Mouse (Mus musculus) midbrain, embryonic 12.5 days (tissue): ENCODE data around the gene Asna1. TPM values are rescaled to one million over a fixed set of nuclear protein-coding genes. Genes with fewer than 3 reads are reported as not detected.

Experiments used
- ATAC-seq: fragments of 200-750 bp; cut with Nextera tagmentation; 2 replicates; pipeline ENCODE4 v1.8.0; 2017; ENCODE audit warnings: low read depth, moderate TSS enrichment, moderate library complexity; ENCODE audit not compliant: low FRiP score
- H3K27ac ChIP-seq: fragments of 300-500 bp; sonication (generic); replicated peaks from 2 replicates; pipeline ENCODE4 v1.5.1; 2016; ENCODE audit warnings: mild to moderate bottlenecking
- H3K27me3 ChIP-seq: fragments of 300-500 bp; sonication (generic); 2 replicates; pipeline ENCODE4 v1.6.1; 2016; ENCODE audit warnings: mild to moderate bottlenecking
- H3K36me3 ChIP-seq: fragments of 300-500 bp; sonication (generic); 2 replicates; pipeline ENCODE4 v1.6.1; 2016
- H3K4me1 ChIP-seq: fragments of 300-500 bp; sonication (generic); 2 replicates; pipeline ENCODE4 v1.6.1; 2016
- H3K4me2 ChIP-seq: fragments of 300-500 bp; sonication (generic); replicated peaks from 2 replicates; pipeline ENCODE4 v1.6.1; 2016; ENCODE audit warnings: mild to moderate bottlenecking, moderate library complexity
- H3K4me3 ChIP-seq: fragments of 300-500 bp; sonication (generic); 2 replicates; pipeline ENCODE4 v1.5.1; 2016; ENCODE audit warnings: mild to moderate bottlenecking
- H3K9ac ChIP-seq: fragments of 300-500 bp; sonication (generic); replicated peaks from 2 replicates; pipeline ENCODE4 v1.6.1; 2016; ENCODE audit warnings: mild to moderate bottlenecking, moderate library complexity
- H3K9me3 ChIP-seq: fragments of 300-500 bp; sonication (generic); 2 replicates; pipeline ENCODE4 v1.6.1; 2016; ENCODE audit warnings: mild to moderate bottlenecking
- WGBS: fragments of 180-500 bp; shearing (Covaris S2); methylation state at CpG from one replicate; pipeline ENCODE4 v1.1.7; 2016; 5-methylcytosine and 5-hydroxymethylcytosine counted together
- polyA plus RNA-seq: library from polyadenylated mRNA; unstranded; fragments of >200 nt; fragmentation: Nextera tagmentation; extraction: Ambion mirVana; gene quantifications from 2 replicates; pipeline ENCODE4 v1.2.1, GENCODE M21; 2016

Asna1 gene
- 137 and 146 TPM in 2 replicates for polyA plus RNA-seq

DNA sequence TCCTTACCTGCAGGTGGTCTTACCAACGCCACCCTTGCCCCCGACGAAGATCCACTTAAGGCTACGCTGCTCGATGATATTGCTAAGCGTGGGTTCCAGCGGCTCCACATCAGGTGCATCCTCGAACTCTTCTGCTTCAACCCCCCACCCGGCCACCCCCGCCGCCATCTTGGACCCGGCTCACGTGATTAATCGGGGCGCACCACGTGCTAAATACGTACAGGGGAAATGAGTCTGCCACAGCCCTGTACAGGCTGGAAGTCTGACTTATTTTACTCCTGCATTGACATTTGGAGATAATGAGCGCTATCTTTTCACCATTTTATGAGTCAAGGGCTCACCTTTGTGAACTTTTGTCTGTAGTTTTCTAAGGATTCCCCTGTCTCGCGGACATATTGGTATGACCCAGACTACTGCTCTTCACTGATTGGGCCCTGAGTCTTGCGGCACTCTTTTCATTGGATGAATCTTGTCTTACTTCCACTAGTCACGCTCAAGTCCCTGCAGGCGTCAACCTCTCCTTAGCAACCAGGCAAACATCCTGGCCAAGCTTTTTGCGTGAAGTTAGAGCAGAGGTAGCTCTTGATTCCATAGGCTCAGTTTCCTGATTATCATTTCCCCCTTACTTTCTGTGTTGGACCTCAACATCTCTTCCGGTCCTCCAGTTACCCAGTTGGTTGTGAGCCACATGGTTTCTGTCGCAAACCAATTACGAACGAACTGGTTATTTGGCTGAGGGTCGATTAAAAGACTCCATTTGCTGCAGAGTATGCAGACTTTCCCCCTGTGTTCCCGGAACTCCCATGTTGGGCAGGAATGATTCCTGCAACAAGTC, at the start of gene Asna1:
Asna1 (minus strand) TSS at position 184 of the 835 bp plus-strand sequence.
- Histone ChIP-seq H3K4me1 (peaks cover 40% of the 10 kb centered on the region), H3K9ac (peak within 1 kb of the TSS; percentile 76), H3K27ac (peak within 1 kb of the TSS; percentile 77), H3K9me3 (no peaks in the 10 kb centered on the region), H3K27me3 (no peaks in the 10 kb centered on the region), H3K4me2 (peak within 1 kb of the TSS; percentile 99), H3K4me3 (peak within 1 kb of the TSS; percentile 78), H3K36me3 (peaks cover 50% of the 10 kb centered on the region)
- peak; percentile 85 for ATAC-seq
- 7% methylated on average over 30 of the region's 30 CpGs for WGBS

DNA sequence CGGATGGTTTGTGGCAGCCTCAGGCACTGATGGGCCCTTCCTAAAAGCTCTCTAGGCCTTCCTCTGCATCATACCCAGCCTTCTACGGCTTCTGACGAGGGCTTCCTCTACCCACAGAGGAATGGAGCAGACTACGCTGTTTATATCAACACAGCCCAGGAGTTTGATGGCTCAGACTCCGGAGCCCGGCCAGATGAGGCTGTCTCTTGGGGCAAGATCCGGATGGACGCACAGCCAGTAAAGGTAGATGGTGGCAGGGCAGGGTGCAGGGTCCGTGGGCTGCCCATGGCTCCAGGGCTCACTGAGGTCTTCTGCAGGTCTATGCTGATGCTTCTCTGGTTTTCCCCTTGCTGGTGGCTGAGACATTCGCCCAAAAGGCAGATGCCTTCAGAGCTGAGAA, 49.5 kb upstream of the Asna1 start:
- peaks cover 22% of the 10 kb centered on the region for H3K4me1 ChIP-seq
- no peaks in the 10 kb centered on the region for H3K27me3 ChIP-seq
- no peak overlapping the region for H3K4me3 ChIP-seq
- H3K36me3 ChIP-seq: peaks cover 54% of the 10 kb centered on the region
- no peak overlapping the region for H3K4me2 ChIP-seq
- H3K9ac ChIP-seq: no peak overlapping the region
- H3K9me3 ChIP-seq: no peaks in the 10 kb centered on the region
- H3K27ac ChIP-seq: no peak overlapping the region
- WGBS: 90% methylated on average over 10 of the region's 10 CpGs
- ATAC-seq: no peak

DNA sequence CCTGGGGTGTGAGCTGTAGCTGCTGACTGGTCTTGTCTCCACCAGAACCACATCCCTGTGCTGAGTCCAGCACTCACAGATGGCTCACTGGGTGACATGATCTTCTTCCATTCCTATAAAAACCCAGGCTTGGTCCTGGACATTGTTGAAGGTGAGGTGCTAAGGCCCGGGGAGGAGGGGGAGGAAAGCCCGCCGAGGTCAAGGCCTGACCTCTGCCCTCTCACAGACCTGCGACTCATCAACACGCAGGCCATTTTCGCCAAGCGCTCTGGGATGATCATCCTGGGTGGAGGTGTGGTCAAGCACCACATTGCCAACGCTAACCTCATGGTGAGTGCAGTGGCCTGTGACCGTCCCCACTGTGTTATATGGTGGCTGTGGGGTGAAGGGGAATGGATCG, 49.1 kb upstream of the Asna1 start:
- H3K4me1 ChIP-seq: peaks cover 18% of the 10 kb centered on the region
- no peak overlapping the region for H3K4me2 ChIP-seq
- no peak for ATAC-seq
- 87% methylated on average over 10 of the region's 10 CpGs for WGBS
- no peak overlapping the region for H3K9ac ChIP-seq
- no peaks in the 10 kb centered on the region for H3K27me3 ChIP-seq
- H3K9me3 ChIP-seq: no peaks in the 10 kb centered on the region
- H3K4me3 ChIP-seq: no peak overlapping the region
- H3K27ac ChIP-seq: no peak overlapping the region
- H3K36me3 ChIP-seq: peaks cover 54% of the 10 kb centered on the region

DNA sequence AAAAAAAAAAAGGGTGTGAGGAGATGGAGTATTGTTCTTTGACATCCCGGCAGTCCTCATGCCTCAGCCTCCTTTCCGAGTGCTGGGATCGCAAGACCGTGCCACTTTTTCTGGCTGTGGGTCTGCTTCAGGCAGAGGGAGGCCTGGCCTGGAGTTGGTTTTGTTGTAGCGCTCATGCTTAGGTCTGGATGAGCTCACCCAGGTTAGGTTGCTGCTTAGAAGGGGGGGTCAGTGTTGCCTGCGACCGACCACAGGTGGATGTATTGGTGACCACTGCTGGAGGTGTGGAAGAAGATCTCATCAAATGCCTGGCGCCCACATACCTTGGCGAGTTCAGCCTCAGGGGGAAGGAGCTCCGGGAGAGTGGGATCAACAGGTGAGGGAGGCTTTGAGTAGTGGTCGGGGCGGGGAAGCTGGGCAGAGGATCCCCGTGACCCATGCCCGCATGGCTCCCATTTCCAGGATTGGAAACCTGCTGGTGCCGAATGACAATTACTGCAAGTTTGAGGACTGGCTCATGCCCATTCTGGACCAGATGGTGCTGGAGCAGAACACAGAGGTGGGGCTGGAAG, 48.0 kb upstream of the Asna1 start:
- Histone ChIP-seq H3K4me2 (peak overlapping the region; percentile 78; the same call in 1 of the 2 replicates), H3K9me3 (no peaks in the 10 kb centered on the region), H3K27ac (no peak overlapping the region), H3K9ac (no peak overlapping the region), H3K4me1 (peaks cover 18% of the 10 kb centered on the region), H3K36me3 (peaks cover 46% of the 10 kb centered on the region), H3K27me3 (no peaks in the 10 kb centered on the region), H3K4me3 (peak overlapping the region; percentile 7; the same call in 1 of the 2 replicates)
- WGBS: 94% methylated on average over 15 of the region's 15 CpGs
- ATAC-seq: no peak

DNA sequence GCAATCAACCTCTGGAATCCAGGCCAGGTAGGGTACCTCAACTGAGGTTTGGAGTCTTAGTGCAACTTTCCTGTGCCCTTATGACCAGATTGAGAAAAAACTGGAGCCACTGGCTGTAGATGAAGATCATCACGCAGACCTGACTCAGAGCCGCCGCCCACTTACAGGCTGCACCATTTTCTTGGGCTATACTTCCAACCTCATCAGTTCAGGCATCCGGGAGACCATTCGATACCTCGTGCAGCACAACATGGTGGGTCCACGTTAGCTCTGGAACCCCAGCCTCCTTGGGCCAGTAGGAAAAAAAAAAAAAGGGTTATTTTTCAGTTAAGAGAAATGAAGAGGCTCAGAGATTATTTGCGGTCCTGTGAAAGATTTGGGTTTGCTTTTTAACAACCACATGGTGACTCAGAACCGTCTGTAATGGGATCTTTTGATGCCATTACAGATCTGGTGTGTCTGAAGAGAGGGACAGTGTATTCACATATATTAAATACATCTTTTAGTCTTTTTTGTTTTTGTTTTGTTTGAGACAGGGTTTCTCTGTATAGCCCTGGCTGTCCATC, 47.4 kb upstream of the Asna1 start:
- peaks cover 45% of the 10 kb centered on the region for H3K36me3 ChIP-seq
- H3K4me2 ChIP-seq: peak overlapping the region; percentile 78
- no peaks in the 10 kb centered on the region for H3K27me3 ChIP-seq
- H3K27ac ChIP-seq: peak overlapping the region; percentile 95
- 43% methylated on average over 9 of the region's 9 CpGs for WGBS
- peaks cover 18% of the 10 kb centered on the region for H3K4me1 ChIP-seq
- 0 out of 2 replicates have a peak, but pooled peaks have one; percentile 20 for ATAC-seq
- H3K9me3 ChIP-seq: no peaks in the 10 kb centered on the region
- peak overlapping the region; percentile 84 for H3K9ac ChIP-seq
- peak overlapping the region; percentile 90 for H3K4me3 ChIP-seq

DNA sequence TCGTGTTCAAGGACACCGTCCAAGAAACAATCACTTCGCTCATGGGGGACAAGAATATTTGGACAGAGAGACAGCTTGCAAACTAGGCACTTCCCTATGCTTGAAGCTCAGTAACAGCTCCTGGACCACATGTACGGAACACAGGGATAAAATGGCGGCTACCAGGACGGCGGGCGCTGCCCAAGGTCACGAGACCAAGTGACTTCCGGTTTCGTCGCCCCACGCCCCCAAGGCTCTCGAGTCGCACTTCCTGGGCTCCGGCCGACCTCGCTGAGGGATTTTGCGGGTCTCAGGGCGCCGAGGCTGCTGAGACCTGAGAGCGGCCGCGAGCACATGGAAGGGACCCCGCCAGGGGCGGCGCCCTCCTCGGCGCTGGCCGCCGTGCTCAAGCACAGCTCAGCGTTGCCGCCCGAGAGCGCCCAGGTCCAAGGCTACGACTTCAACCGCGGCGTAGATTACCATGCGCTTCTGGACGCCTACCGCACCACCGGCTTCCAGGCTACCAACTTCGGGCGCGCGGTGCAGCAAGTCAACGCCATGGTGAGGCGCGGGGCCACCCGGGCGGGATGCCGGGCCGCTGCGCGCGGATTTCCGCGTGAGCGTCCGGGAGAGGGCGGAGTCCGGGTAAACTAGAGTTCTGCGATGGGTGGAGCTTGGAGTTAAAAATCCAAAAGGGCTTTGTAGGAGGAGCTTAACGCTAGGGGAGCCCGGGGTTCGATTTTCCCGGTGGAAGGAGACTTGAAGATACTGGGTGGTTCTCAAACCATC, 46.6 kb upstream of the Asna1 start, which contains the start of gene Dhps:
Dhps (plus strand) TSS at position 244 of the 768 bp plus-strand sequence.
- peak within 1 kb of the TSS; percentile 78 for H3K4me2 ChIP-seq
- H3K27me3 ChIP-seq: no peaks in the 10 kb centered on the region
- H3K27ac ChIP-seq: peak within 1 kb of the TSS; percentile 95
- WGBS: under 1% methylated on average over 68 of the region's 68 CpGs
- peak within 1 kb of the TSS; percentile 90 for H3K4me3 ChIP-seq
- no peaks in the 10 kb centered on the region for H3K9me3 ChIP-seq
- peak; percentile 90 for ATAC-seq
- H3K36me3 ChIP-seq: peaks cover 42% of the 10 kb centered on the region
- peak within 1 kb of the TSS; percentile 84 for H3K9ac ChIP-seq
- peaks cover 14% of the 10 kb centered on the region for H3K4me1 ChIP-seq

DNA sequence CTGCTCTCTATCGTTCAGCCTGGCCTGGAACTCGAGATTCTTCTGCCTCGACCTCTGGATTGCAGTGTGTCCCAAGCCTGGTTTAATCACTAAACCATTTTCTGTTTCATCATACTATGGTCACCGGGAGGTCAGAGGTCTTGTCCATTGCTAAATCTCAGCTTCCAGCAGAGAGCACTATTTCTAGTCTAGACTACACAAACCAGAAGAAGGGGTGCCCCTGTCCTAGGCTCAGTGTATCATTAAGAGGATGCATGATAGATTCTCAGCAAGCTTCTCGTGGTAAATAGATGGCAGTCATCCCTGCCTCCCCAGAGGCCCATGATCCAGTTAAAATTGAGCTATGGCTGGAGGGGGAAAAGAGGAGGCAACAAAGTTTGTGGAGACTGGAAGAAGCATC, 46.0 kb upstream of the Asna1 start:
- Histone ChIP-seq H3K4me3 (peak overlapping the region; percentile 90), H3K27me3 (no peaks in the 10 kb centered on the region), H3K9me3 (no peaks in the 10 kb centered on the region), H3K4me2 (peak overlapping the region; percentile 78), H3K9ac (no peak overlapping the region), H3K27ac (peak overlapping the region; percentile 95), H3K36me3 (peaks cover 41% of the 10 kb centered on the region), H3K4me1 (peaks cover 14% of the 10 kb centered on the region)
- ATAC-seq: no peak
- WGBS: 87% methylated on average over 5 of the region's 5 CpGs

DNA sequence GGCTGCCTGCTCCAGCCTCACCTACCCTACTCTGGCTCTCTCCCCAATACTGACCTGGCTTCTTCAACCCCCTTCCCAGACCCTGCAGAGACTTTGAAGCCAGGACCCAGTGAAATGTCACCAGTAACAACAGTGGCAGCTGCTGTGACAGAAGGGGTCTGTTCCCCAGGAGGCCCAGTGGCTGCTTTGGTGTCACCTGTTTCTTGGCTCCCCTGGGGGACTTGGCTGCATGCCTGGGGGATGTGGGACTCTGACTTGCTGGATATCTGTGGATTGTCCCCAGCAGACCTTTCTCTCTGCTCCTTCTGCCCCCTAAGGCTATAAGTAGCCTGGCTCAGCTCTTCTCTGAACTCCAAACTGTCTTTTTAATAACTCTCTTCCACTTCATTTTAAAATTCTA, 42.9 kb upstream of the Asna1 start, which contains the start of gene Gm5741:
Gm5741 (minus strand) TSS at position 1 of the 400 bp plus-strand sequence.
- H3K27ac ChIP-seq: no peak within 1 kb of the TSS
- H3K27me3 ChIP-seq: no peaks in the 10 kb centered on the region
- H3K4me1 ChIP-seq: peaks cover 13% of the 10 kb centered on the region
- H3K4me3 ChIP-seq: no peak within 1 kb of the TSS
- H3K9me3 ChIP-seq: no peaks in the 10 kb centered on the region
- no peak for ATAC-seq
- peaks cover 20% of the 10 kb centered on the region for H3K36me3 ChIP-seq
- H3K4me2 ChIP-seq: no peak within 1 kb of the TSS
- no peak within 1 kb of the TSS for H3K9ac ChIP-seq

DNA sequence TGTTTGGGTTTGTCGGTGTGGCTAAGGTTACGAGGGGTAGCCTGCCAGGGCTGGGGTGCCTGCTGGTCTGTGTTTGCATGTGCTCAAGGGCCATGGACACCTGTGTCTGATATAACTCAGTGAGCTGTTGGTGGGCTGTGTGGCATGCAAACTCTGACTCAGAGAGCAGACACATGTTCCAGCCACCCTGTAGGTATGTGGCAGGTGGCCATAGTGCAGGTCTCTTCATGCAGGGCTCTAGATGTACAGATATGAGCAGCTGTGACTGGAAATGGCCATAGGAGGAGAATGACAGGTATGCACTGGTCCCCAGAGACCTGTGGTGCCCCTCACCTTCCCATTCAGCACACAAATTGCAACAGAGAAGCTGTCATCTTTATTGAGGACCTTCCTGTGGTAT, 42.1 kb upstream of the Asna1 start:
- 96% methylated on average over 2 of the region's 2 CpGs for WGBS
- ATAC-seq: no peak
- no peak overlapping the region for H3K27ac ChIP-seq

DNA sequence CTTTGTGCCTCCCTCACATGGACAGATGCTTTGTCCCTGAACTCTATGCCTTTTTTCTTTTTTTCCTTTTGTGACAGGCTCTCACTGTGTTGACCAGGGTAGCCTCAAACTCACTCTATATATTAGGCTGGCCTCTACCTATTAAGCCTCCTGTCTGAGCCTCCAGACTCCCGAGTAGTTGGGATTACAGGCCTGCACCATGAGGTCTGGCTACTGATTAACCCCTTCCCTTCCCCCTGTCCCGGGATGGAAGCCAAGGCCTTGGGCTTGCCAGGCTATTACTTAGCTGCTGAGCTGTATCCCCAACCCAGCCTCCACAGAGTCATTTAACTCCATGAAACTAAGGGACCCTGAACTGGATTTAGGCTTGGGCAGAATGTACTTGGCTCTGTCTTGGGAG, 40.1 kb upstream of the Asna1 start:
- WGBS: 42% methylated on average over 2 of the region's 2 CpGs
- Histone ChIP-seq H3K4me1 (peaks cover 18% of the 10 kb centered on the region), H3K9me3 (no peaks in the 10 kb centered on the region), H3K4me2 (no peak overlapping the region), H3K36me3 (peaks cover 32% of the 10 kb centered on the region), H3K27me3 (no peaks in the 10 kb centered on the region), H3K4me3 (no peak overlapping the region), H3K9ac (no peak overlapping the region), H3K27ac (no peak overlapping the region)
- ATAC-seq: no peak

More for the DNA sequence above, 42.1 kb upstream of the Asna1 start:
- Histone ChIP-seq H3K4me3 (no peak overlapping the region), H3K27me3 (no peaks in the 10 kb centered on the region), H3K9me3 (no peaks in the 10 kb centered on the region), H3K4me1 (peaks cover 5% of the 10 kb centered on the region), H3K36me3 (peaks cover 28% of the 10 kb centered on the region), H3K9ac (no peak overlapping the region), H3K4me2 (no peak overlapping the region)

DNA sequence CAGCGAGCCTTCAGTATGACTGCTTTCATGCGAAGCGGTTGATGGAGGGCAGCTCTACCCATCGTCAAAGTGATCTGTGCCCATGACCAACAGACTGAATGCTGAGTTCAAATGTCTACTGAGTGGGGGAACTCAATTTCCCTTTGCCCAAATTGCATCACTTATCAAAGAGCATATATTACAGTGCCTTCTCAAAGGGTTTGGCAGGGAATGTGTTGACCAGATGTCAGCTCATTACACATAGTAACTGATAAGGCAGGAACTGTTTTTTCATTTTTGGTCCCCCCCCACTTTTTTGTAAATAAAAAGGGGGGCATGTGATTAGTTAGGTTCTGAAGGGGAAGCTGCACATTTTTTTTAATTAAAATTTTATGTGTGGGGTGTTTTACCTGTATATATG, 37.5 kb upstream of the Asna1 start:
- WGBS: 96% methylated on average over 4 of the region's 4 CpGs

More for the DNA sequence above, 37.5 kb upstream of the Asna1 start:
- Histone ChIP-seq H3K27ac (no peak overlapping the region), H3K36me3 (peaks cover 27% of the 10 kb centered on the region), H3K9ac (no peak overlapping the region), H3K4me1 (peaks cover 18% of the 10 kb centered on the region), H3K4me2 (no peak overlapping the region), H3K4me3 (no peak overlapping the region), H3K27me3 (no peaks in the 10 kb centered on the region), H3K9me3 (no peaks in the 10 kb centered on the region)
- ATAC-seq: no peak
